Mouse (Mus musculus) neural tube, embryonic 11.5 days (tissue): Measurements from ENCODE around the gene Capns1. TPM values are rescaled to one million over a fixed set of nuclear protein-coding genes. Genes with fewer than 3 reads are reported as not detected.

ENCODE experiments used
- ATAC-seq: fragments of 200-750 bp; cut with Nextera tagmentation; 2 replicates; pipeline ENCODE4 v1.8.0; 2017; ENCODE audit warnings: moderate number of reproducible peaks, mild to moderate bottlenecking, moderate TSS enrichment, moderate library complexity; ENCODE audit not compliant: insufficient read depth, low FRiP score, low TSS enrichment
- DNase-seq: peaks from one replicate; pipeline ENCODE4 v3.0.0-alpha.2; 2015; ENCODE audit warnings: low spot score
- H3K27ac ChIP-seq: fragments of 300-500 bp; sonication (generic); 2 replicates; pipeline ENCODE4 v1.5.1; 2014; ENCODE audit warnings: low read depth, mild to moderate bottlenecking, low read length
- H3K27me3 ChIP-seq: fragments of 300-500 bp; sonication (generic); 2 replicates; pipeline ENCODE4 v1.6.1; 2014; ENCODE audit warnings: mild to moderate bottlenecking, low read length, mixed read lengths; ENCODE audit not compliant: control insufficient read depth, insufficient read depth
- H3K36me3 ChIP-seq: fragments of 300-500 bp; sonication (generic); 2 replicates; pipeline ENCODE4 v1.6.1; 2014; ENCODE audit warnings: mild to moderate bottlenecking, low read length, moderate library complexity, mixed read lengths; ENCODE audit not compliant: control insufficient read depth, insufficient read depth
- H3K4me1 ChIP-seq: fragments of 300-500 bp; sonication (generic); 2 replicates; pipeline ENCODE4 v1.6.1; 2014; ENCODE audit warnings: low read length, mixed read lengths; ENCODE audit not compliant: control insufficient read depth, insufficient read depth
- H3K4me2 ChIP-seq: fragments of 300-500 bp; sonication (generic); 2 replicates; pipeline ENCODE4 v1.6.1; 2014; ENCODE audit warnings: low read depth, mild to moderate bottlenecking, moderate library complexity
- H3K4me3 ChIP-seq: fragments of 300-500 bp; sonication (generic); 2 replicates; pipeline ENCODE4 v1.5.1; 2014; ENCODE audit warnings: low read depth, low read length
- H3K9ac ChIP-seq: fragments of 300-500 bp; sonication (generic); 2 replicates; pipeline ENCODE4 v1.6.1; 2014; ENCODE audit warnings: mild to moderate bottlenecking, low read length
- H3K9me3 ChIP-seq: fragments of 300-500 bp; sonication (generic); 2 replicates; pipeline ENCODE4 v1.6.1; 2016; ENCODE audit warnings: low read length; ENCODE audit not compliant: control insufficient read depth
- WGBS: fragments of 180-500 bp; shearing (Covaris S2); extraction: QIAGEN DNeasy Blood & Tissue Kit; methylation state at CpG from one replicate; pipeline ENCODE4 v1.1.7; 2014; 5-methylcytosine and 5-hydroxymethylcytosine counted together
- polyA plus RNA-seq: library from polyadenylated mRNA; unstranded; fragments of >200 nt; fragmentation: Nextera tagmentation; extraction: Ambion mirVana; gene quantifications from 2 replicates; pipeline ENCODE4 v1.2.1, GENCODE M21; 2014

The Capns1 gene
- polyA plus RNA-seq, 1 experiment from 2014 or later: 51.8 TPM

- 68% methylated on average over 5 of the region's 5 CpGs for WGBS
- H3K27ac ChIP-seq: no peak overlapping the region
Measured at GRCm38 (mm10) chr7:30197592-30198129, 950 bp downstream of the Capns1 start.

GRCm38 (mm10) chr7:30196171-30196570 lies 2.4 kb downstream of the Capns1 start:
- H3K9ac ChIP-seq: no peak overlapping the region
- DNase-seq: no peak

More at GRCm38 (mm10) chr7:30197592-30198129, 950 bp downstream of the Capns1 start:
- no peak overlapping the region for H3K4me3 ChIP-seq
- peaks cover 7% of the 10 kb centered on the region for H3K4me1 ChIP-seq
- no peak overlapping the region for H3K4me2 ChIP-seq
- DNase-seq (no peak), ATAC-seq (no peak)
- no peaks in the 10 kb centered on the region for H3K36me3 ChIP-seq
- H3K9me3 ChIP-seq: no peaks in the 10 kb centered on the region
- no peak overlapping the region for H3K9ac ChIP-seq
- H3K27me3 ChIP-seq: no peaks in the 10 kb centered on the region

GRCm38 (mm10) chr7:30195461-30195860 lies 3.1 kb downstream of the Capns1 start:
- DNase-seq (no peak), ATAC-seq (no peak)
- no peak overlapping the region for H3K9ac ChIP-seq
- H3K9me3 ChIP-seq: no peaks in the 10 kb centered on the region
- WGBS: 72% methylated on average over 6 of the region's 6 CpGs
- no peak overlapping the region for H3K27ac ChIP-seq
- peaks cover 7% of the 10 kb centered on the region for H3K4me1 ChIP-seq
- no peak overlapping the region for H3K4me3 ChIP-seq
- no peak overlapping the region for H3K4me2 ChIP-seq
- H3K36me3 ChIP-seq: no peaks in the 10 kb centered on the region
- no peaks in the 10 kb centered on the region for H3K27me3 ChIP-seq

More at GRCm38 (mm10) chr7:30196171-30196570, 2.4 kb downstream of the Capns1 start:
- 88% methylated on average over 6 of the region's 6 CpGs for WGBS
- Histone ChIP-seq H3K27me3 (no peaks in the 10 kb centered on the region), H3K36me3 (no peaks in the 10 kb centered on the region), H3K27ac (no peak overlapping the region), H3K9me3 (no peaks in the 10 kb centered on the region), H3K4me2 (no peak overlapping the region), H3K4me1 (peaks cover 7% of the 10 kb centered on the region), H3K4me3 (no peak overlapping the region)
- ATAC-seq: no peak

- under 1% methylated on average over 28 of the region's 28 CpGs for WGBS
- Histone ChIP-seq H3K9ac (peak overlapping the region; percentile 64), H3K4me3 (peak overlapping the region; percentile 66), H3K4me1 (peaks cover 7% of the 10 kb centered on the region), H3K4me2 (peak overlapping the region; percentile 81), H3K9me3 (no peaks in the 10 kb centered on the region), H3K36me3 (no peaks in the 10 kb centered on the region), H3K27ac (no peak overlapping the region), H3K27me3 (no peaks in the 10 kb centered on the region)
- peak; percentile 85 for ATAC-seq
- peak; percentile 96 for DNase-seq
Measured at GRCm38 (mm10) chr7:30194884-30195283, 3.7 kb downstream of the Capns1 start.

GRCm38 (mm10) chr7:30194101-30194831 lies 4.3 kb downstream of the Capns1 start:
- Histone ChIP-seq H3K27me3 (no peaks in the 10 kb centered on the region), H3K4me2 (peak overlapping the region; percentile 81), H3K4me3 (peak overlapping the region; percentile 66), H3K9me3 (no peaks in the 10 kb centered on the region), H3K4me1 (peaks cover 7% of the 10 kb centered on the region), H3K36me3 (no peaks in the 10 kb centered on the region), H3K27ac (0 out of 2 replicates have a peak overlapping the region, but pooled peaks have one; percentile 14), H3K9ac (peak overlapping the region; percentile 64)
- ATAC-seq: peak; percentile 51; the same call in 1 of the 2 replicates
- WGBS: under 1% methylated on average over 25 of the region's 26 CpGs
- peak; percentile 50 for DNase-seq

- Histone ChIP-seq H3K27me3 (no peaks in the 10 kb centered on the region), H3K36me3 (0 out of 2 replicates have a peak, but pooled peaks cover 5% of the 10 kb centered on the region), H3K4me1 (peaks cover 7% of the 10 kb centered on the region), H3K9ac (peak overlapping the region; percentile 64), H3K4me2 (peak overlapping the region; percentile 81), H3K27ac (0 out of 2 replicates have a peak overlapping the region, but pooled peaks have one; percentile 14), H3K4me3 (peak overlapping the region; percentile 66), H3K9me3 (no peaks in the 10 kb centered on the region)
- WGBS: under 1% methylated on average over 22 of the region's 26 CpGs
- ATAC-seq: 0 out of 2 replicates have a peak, but pooled peaks have one; percentile 37
- peak; percentile 65 for DNase-seq
Measured at GRCm38 (mm10) chr7:30193581-30194100, 5.0 kb downstream of the Capns1 start.

GRCm38 (mm10) chr7:30193013-30193412 lies 5.6 kb downstream of the Capns1 start:
- 14% methylated on average over 9 of the region's 9 CpGs for WGBS
- ATAC-seq: no peak

GRCm38 (mm10) chr7:30192088-30192487 lies 6.5 kb downstream of the Capns1 start:
- WGBS: 90% methylated on average over 12 of the region's 12 CpGs
- ATAC-seq: no peak
- H3K4me1 ChIP-seq: peaks cover 7% of the 10 kb centered on the region

More at GRCm38 (mm10) chr7:30193013-30193412, 5.6 kb downstream of the Capns1 start:
- H3K36me3 ChIP-seq: 0 out of 2 replicates have a peak, but pooled peaks cover 7% of the 10 kb centered on the region
- H3K9ac ChIP-seq: no peak overlapping the region
- no peak overlapping the region for H3K27ac ChIP-seq
- H3K4me1 ChIP-seq: peaks cover 7% of the 10 kb centered on the region
- peak overlapping the region; percentile 81 for H3K4me2 ChIP-seq
- no peak for DNase-seq
- no peaks in the 10 kb centered on the region for H3K27me3 ChIP-seq
- H3K9me3 ChIP-seq: no peaks in the 10 kb centered on the region
- H3K4me3 ChIP-seq: peak overlapping the region; percentile 66; the same call in 1 of the 2 replicates

More at GRCm38 (mm10) chr7:30192088-30192487, 6.5 kb downstream of the Capns1 start:
- no peak for DNase-seq
- no peak overlapping the region for H3K4me2 ChIP-seq
- H3K9ac ChIP-seq: no peak overlapping the region
- 0 out of 2 replicates have a peak, but pooled peaks cover 7% of the 10 kb centered on the region for H3K36me3 ChIP-seq
- no peaks in the 10 kb centered on the region for H3K27me3 ChIP-seq
- H3K9me3 ChIP-seq: no peaks in the 10 kb centered on the region
- H3K4me3 ChIP-seq: no peak overlapping the region
- no peak overlapping the region for H3K27ac ChIP-seq
